Mouse (Mus musculus): Measurements from ENCODE around the gene D730048I06Rik. TPM values are rescaled to one million over a fixed set of nuclear protein-coding genes. Genes with fewer than 3 reads are reported as not detected.

The D730048I06Rik gene
- total and polyA plus RNA-seq, 3 experiments, result not detected

GRCm38 (mm10) chr9:35756843-35757242 lies 33.1 kb downstream of the D730048I06Rik start:
- Histone ChIP-seq H3K4me3 (replicated peaks in 1 of 3; ENCODE audit: low read depth in 2 of 3, low read length in 2 of 3, poor library complexity in 1 of 3) (no peak overlapping the region), H3K4me1 (ENCODE audit: control insufficient read depth in 1 of 2, insufficient read depth in 2 of 2) (no peaks in the 10 kb centered on the region), H3K36me3 (replicated peaks in 1 of 2; ENCODE audit: control insufficient read depth in 1 of 2, insufficient read depth in 1 of 2, low read length in 1 of 2) (no peaks in the 10 kb centered on the region), H3K9ac (ENCODE audit: insufficient read depth, low read depth) (no peak overlapping the region), H3K27ac (ENCODE audit: insufficient read depth, low read depth) (no peak overlapping the region), H3K79me2 (replicated peaks; ENCODE audit: control insufficient read depth, extremely low read depth, insufficient read depth, poor library complexity, severe bottlenecking) (no peaks in the 10 kb centered on the region), H3K27me3 (replicated peaks) (peaks cover 27% of the 10 kb centered on the region), H3K4me2 (ENCODE audit: insufficient read depth, low read depth, poor library complexity, severe bottlenecking) (no peak overlapping the region), H3K9me3 (replicated peaks; ENCODE audit: low read length) (no peaks in the 10 kb centered on the region)
- in situ Hi-C loops (cut with MboI; ENCODE audit: low pct_ligation_motif_present, low pct_unique_long_range_greater_than_20kb, low sequenced_read_pairs), result no loop called here
- no peak for DNase-seq (ENCODE audit: extremely low read depth)
- dilution Hi-C loops (cut with MboI; ENCODE audit: extremely low pct_ligation_motif_present, extremely low pct_unique_long_range_greater_than_20kb, low sequenced_read_pairs), result no loop called here
- TF ChIP-seq CHD1 (IDR thresholded peaks at IDR 0.05; ENCODE audit: low read depth, low read length), result no peak
- TF ChIP-seq POLR2A (IDR thresholded peaks at IDR 0.05; ENCODE audit: low read depth, low read length), result no peak
- no peak for TF ChIP-seq ELF1 (IDR thresholded peaks at IDR 0.05; ENCODE audit: low read depth, low read length)
- TF ChIP-seq ZNF384 (IDR thresholded peaks at IDR 0.05; ENCODE audit: low read depth, low read length), result no peak
- no peak for TF ChIP-seq ZKSCAN1 (IDR thresholded peaks at IDR 0.05; ENCODE audit: borderline replicate concordance, low read depth, low read length)
- TF ChIP-seq JUN (IDR thresholded peaks at IDR 0.05; ENCODE audit: insufficient read depth, low read depth, low read length), result no peak
- TF ChIP-seq E2F4 (IDR thresholded peaks at IDR 0.05; ENCODE audit: insufficient replicate concordance, low read depth, low read length), result no peak
- TF ChIP-seq ETS1 (conservative IDR thresholded peaks at IDR 0.05; ENCODE audit: low read depth, low read length), result no peak

DNA sequence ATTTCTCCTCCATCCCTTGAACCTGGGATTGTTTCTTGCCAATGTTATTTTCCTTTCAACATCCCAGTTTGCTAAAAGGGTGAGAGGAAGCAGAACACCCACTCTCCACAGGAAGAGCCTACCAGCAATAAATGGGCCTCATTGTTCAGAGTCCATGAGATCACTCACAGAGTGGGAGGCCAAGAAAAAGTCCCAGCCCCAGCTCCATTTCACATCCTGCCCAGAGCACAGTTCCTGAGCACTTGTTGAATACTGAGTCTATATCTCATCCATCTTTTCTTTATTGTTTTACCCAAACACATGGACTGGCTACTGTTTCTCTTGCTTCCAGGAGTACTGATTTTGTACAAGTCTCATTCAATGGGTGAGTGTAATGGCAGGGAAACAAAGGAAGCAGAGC lies 49.2 kb downstream of the D730048I06Rik start, which contains the start of gene Gm17677:
Gm17677 (plus strand) TSS at position 301 of the 400 bp plus-strand sequence.
- Histone ChIP-seq H3K36me3 (replicated peaks in 1 of 2; ENCODE audit: control insufficient read depth in 1 of 2, insufficient read depth in 1 of 2, low read length in 1 of 2) (no peaks in the 10 kb centered on the region), H3K9me3 (replicated peaks; ENCODE audit: low read length) (peaks cover 4% of the 10 kb centered on the region), H3K9ac (ENCODE audit: insufficient read depth, low read depth) (no peak within 1 kb of the TSS), H3K4me3 (replicated peaks in 1 of 3; ENCODE audit: low read depth in 2 of 3, low read length in 2 of 3, poor library complexity in 1 of 3) (no peak within 1 kb of the TSS), H3K4me2 (ENCODE audit: insufficient read depth, low read depth, poor library complexity, severe bottlenecking) (no peak within 1 kb of the TSS), H3K79me2 (replicated peaks; ENCODE audit: control insufficient read depth, extremely low read depth, insufficient read depth, poor library complexity, severe bottlenecking) (no peaks in the 10 kb centered on the region), H3K4me1 (ENCODE audit: control insufficient read depth in 1 of 2, insufficient read depth in 2 of 2) (no peaks in the 10 kb centered on the region), H3K27ac (ENCODE audit: insufficient read depth, low read depth) (no peak within 1 kb of the TSS), H3K27me3 (replicated peaks) (peaks cover 42% of the 10 kb centered on the region)
- dilution Hi-C loops (cut with MboI; ENCODE audit: extremely low pct_ligation_motif_present, extremely low pct_unique_long_range_greater_than_20kb, low sequenced_read_pairs) (no loop called here), in situ Hi-C loops (cut with MboI; ENCODE audit: low pct_ligation_motif_present, low pct_unique_long_range_greater_than_20kb, low sequenced_read_pairs) (no loop called here)
- no peak for TF ChIP-seq TCF12 (IDR thresholded peaks at IDR 0.05; ENCODE audit: low read depth, low read length)
- TF ChIP-seq PAX5 (IDR thresholded peaks at IDR 0.05; ENCODE audit: low read length), result no peak
- TF ChIP-seq USF1 (IDR thresholded peaks at IDR 0.05; ENCODE audit: low read depth, low read length), result no peak
- no peak for TF ChIP-seq KAT2A (IDR thresholded peaks at IDR 0.05; ENCODE audit: insufficient replicate concordance, low read length)
- TF ChIP-seq POLR2A (IDR thresholded peaks at IDR 0.05; ENCODE audit: low read depth, low read length), result no peak
- no peak for TF ChIP-seq NRF1 (IDR thresholded peaks at IDR 0.05; ENCODE audit: low read depth, low read length)
- no peak for TF ChIP-seq TBP (conservative IDR thresholded peaks at IDR 0.05; ENCODE audit: low read depth, low read length)
- TF ChIP-seq JUND (conservative IDR thresholded peaks at IDR 0.05; ENCODE audit: low read depth, low read length), result no peak
- no peak for TF ChIP-seq MYC (IDR thresholded peaks at IDR 0.05; ENCODE audit: low read depth, low read length)
- TF ChIP-seq MEF2A (IDR thresholded peaks at IDR 0.05; ENCODE audit: borderline replicate concordance, low read depth, low read length), result no peak
- TF ChIP-seq GABPA (IDR thresholded peaks at IDR 0.05; ENCODE audit: insufficient replicate concordance, low read depth, low read length), result no peak
- TF ChIP-seq JUN (IDR thresholded peaks at IDR 0.05; ENCODE audit: insufficient read depth, low read depth, low read length), result no peak
- TF ChIP-seq MAFK (IDR thresholded peaks at IDR 0.05; ENCODE audit: insufficient replicate concordance, low read length), result no peak
- TF ChIP-seq UBTF (IDR thresholded peaks at IDR 0.05; ENCODE audit: low read depth, low read length), result no peak
- TF ChIP-seq ELF1 (IDR thresholded peaks at IDR 0.05; ENCODE audit: low read depth, low read length), result no peak
- no peak for TF ChIP-seq MAX (IDR thresholded peaks at IDR 0.05; ENCODE audit: low read length)
- TF ChIP-seq ZC3H11A (IDR thresholded peaks at IDR 0.05; ENCODE audit: low read depth, low read length), result no peak
- TF ChIP-seq BHLHE40 (IDR thresholded peaks at IDR 0.05; ENCODE audit: low read depth, low read length), result no peak
- no peak for DNase-seq (ENCODE audit: extremely low read depth)
